In the genomic region with DNA sequence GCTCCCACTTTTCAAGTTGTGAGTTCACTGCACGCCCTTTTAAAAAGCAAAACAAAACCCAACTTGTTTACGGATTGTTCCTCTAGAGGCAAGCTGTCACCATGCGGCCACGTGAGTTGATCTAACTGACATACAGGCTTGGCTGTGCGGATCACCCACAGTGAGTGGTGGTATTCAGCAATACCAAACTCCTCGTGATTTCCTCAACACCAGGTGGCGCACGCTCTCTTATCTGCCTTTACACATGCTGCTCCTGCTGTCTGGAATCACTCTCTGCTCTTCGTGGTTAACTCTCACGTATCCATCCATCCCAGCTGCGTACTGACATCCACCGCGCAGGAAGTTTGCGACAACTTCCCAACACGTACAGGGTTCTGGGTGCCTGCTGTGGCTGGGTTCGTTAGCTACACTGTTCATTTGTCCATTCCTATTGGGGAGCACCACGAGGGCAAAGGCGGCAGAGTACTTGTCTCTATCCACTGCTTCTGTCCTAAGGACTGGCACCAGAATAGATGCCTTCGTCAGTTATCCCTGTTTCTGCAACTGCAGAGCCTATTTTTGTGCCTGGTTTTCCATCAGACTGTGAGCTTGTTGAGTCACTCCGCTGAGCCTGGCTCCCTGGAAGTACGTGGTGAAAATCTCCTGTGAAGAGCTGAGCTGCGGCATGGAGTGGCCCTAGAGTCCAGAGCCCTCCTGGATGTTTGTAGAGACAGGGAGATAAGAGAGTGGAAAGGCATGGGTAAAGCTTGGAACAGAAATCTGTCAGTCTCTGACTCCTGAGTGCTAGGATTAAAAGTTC, we compare ENCODE assay signal across 8 mouse cellular contexts. TPM values are rescaled to one million over a fixed set of nuclear protein-coding genes. Genes with fewer than 3 reads are reported as not detected.
DNase-seq lines count a peak whose midpoint lies in the region; ATAC-seq and TF ChIP-seq lines count a peak whose summit lies in the region.

No protein-coding gene starts in this region.

- POLR2A ChIA-PET in Patski (lab: Charles Lee), result interaction anchor here (0.7 kb wide), 1 partner anchor 11 kb away, joined by 3 read pairs; no protein-coding TSS in a partner anchor

- no peaks in the 10 kb centered on the region for H3K9me3 ChIP-seq in hindbrain, embryonic 12.5 days (replicated peaks)
- no peaks in the 10 kb centered on the region for H3K9me3 ChIP-seq in lung, postnatal 0 days (ENCODE audit: low read length)

- TF ChIP-seq CTCF in Patski (IDR thresholded peaks at IDR 0.05), result peak; percentile 81
- peak; percentile 97 for TF ChIP-seq CTCF in lung, postnatal 0 days (IDR thresholded peaks at IDR 0.05)

- peak; percentile 19 for DNase-seq in Patski (ENCODE audit: low read depth, low spot score)
- DNase-seq in cerebellum, postnatal 14 days, result peak; percentile 95 to 98
- peak; percentile 78 to 89 for DNase-seq in frontal cortex, postnatal 14 days (ENCODE audit: low spot score in 2 of 2)
- DNase-seq in layer of hippocampus, postnatal 10 days (ENCODE audit: low spot score in 2 of 2), result peak; percentile 89 to 91
- peak; percentile 92 for DNase-seq in lung, postnatal 0 days (ENCODE audit: low spot score)
- DNase-seq in ovary, postnatal 14 days (ENCODE audit: low spot score), result peak; percentile 69
- DNase-seq in thymus, postnatal 10 days (ENCODE audit: low spot score in 2 of 2), result peak; percentile 77 to 87

- in situ Hi-C loops in Patski (cut with MboI; ENCODE audit: low pct_unique_long_range_greater_than_20kb), result loop anchor here (10.0 to 25.0 kb wide), 2 partner anchors 238 to 546 kb away; no protein-coding TSS in a partner anchor

- WGBS in hindbrain, embryonic 12.5 days, result 24% methylated on average over 22 of the region's 22 CpGs
- WGBS in lung, postnatal 0 days, result 11% methylated on average over 22 of the region's 22 CpGs

- no peak for TF ChIP-seq EP300 in lung, postnatal 0 days (IDR thresholded peaks at IDR 0.05)

- H3K27me3 ChIP-seq in Patski, result no peaks in the 10 kb centered on the region
- no peaks in the 10 kb centered on the region for H3K27me3 ChIP-seq in hindbrain, embryonic 12.5 days
- H3K27me3 ChIP-seq in lung, postnatal 0 days (replicated peaks; ENCODE audit: insufficient read depth, low read length), result no peaks in the 10 kb centered on the region

- H3K4me3 ChIP-seq in hindbrain, embryonic 12.5 days, result no peak overlapping the region
- H3K4me3 ChIP-seq in lung, postnatal 0 days (ENCODE audit: low read depth, low read length), result no peak overlapping the region

- H3K4me2 ChIP-seq in hindbrain, embryonic 12.5 days (replicated peaks), result peak overlapping the region; percentile 35
- peak overlapping the region; percentile 40 for H3K4me2 ChIP-seq in lung, postnatal 0 days (replicated peaks; ENCODE audit: low read depth, low read length)

- peak; percentile 95 for ATAC-seq in Patski
- ATAC-seq in hindbrain, embryonic 12.5 days (ENCODE audit: low FRiP score), result peak; percentile 86
- ATAC-seq in lung, postnatal 0 days, result peak; percentile 93

- 0 out of 2 replicates have a peak overlapping the region, but pooled peaks have one; percentile 1 for H3K9ac ChIP-seq in hindbrain, embryonic 12.5 days
- H3K9ac ChIP-seq in lung, postnatal 0 days (replicated peaks; ENCODE audit: low read depth), result no peak overlapping the region

- CTCF ChIA-PET in Patski (lab: Charles Lee), result interaction anchor here (1.0 to 1.5 kb wide), 3 partner anchors 12 to 235 kb away, joined by 3 to 5 read pairs (median 3); no protein-coding TSS in a partner anchor

- H3K4me1 ChIP-seq in hindbrain, embryonic 12.5 days, result no peaks in the 10 kb centered on the region
- no peaks in the 10 kb centered on the region; the same call in 1 of the 2 replicates for H3K4me1 ChIP-seq in lung, postnatal 0 days (ENCODE audit: insufficient read depth, low read depth, low read length)

- H3K36me3 ChIP-seq in hindbrain, embryonic 12.5 days, result no peaks in the 10 kb centered on the region
- no peaks in the 10 kb centered on the region for H3K36me3 ChIP-seq in lung, postnatal 0 days (ENCODE audit: insufficient read depth, low read length)

- no peak overlapping the region for H3K27ac ChIP-seq in hindbrain, embryonic 12.5 days
- H3K27ac ChIP-seq in lung, postnatal 0 days (ENCODE audit: low read length), result no peak overlapping the region

RNA-seq across cellular contexts. Expression of a gene that starts 23.8 kb away (rescaled TPM):
- polyA plus RNA-seq in Patski (2021), result 0.13 TPM
- 6.1 and 7.6 TPM in 2 replicates for polyA plus RNA-seq in hindbrain, embryonic 12.5 days (2016; fragmentation: Nextera tagmentation; extraction: Ambion mirVana)
- total RNA-seq in layer of hippocampus, postnatal 10 days (2021), result 1 to 10 TPM; 5.6 to 6.1 TPM
- 2.4 and 3.4 TPM in 2 replicates for polyA plus RNA-seq in lung, postnatal 0 days (2015; fragmentation: Nextera tagmentation; extraction: Ambion mirVana)

RNA-seq across cellular contexts. Expression of a gene that starts 29.3 kb away (rescaled TPM):
- 22.4 TPM for polyA plus RNA-seq in Patski (2021)
- polyA plus RNA-seq in hindbrain, embryonic 12.5 days (2016; fragmentation: Nextera tagmentation; extraction: Ambion mirVana), result 49.0 and 50.1 TPM in 2 replicates
- 10 to 100 TPM; 41.8 to 42.0 TPM for total RNA-seq in layer of hippocampus, postnatal 10 days (2021)
- 20.9 and 25.6 TPM in 2 replicates for polyA plus RNA-seq in lung, postnatal 0 days (2015; fragmentation: Nextera tagmentation; extraction: Ambion mirVana)

RNA-seq across cellular contexts. Expression of a gene that starts 37.0 kb away (rescaled TPM):
- 17.4 TPM for polyA plus RNA-seq in Patski (2021)
- 247 and 255 TPM in 2 replicates for polyA plus RNA-seq in hindbrain, embryonic 12.5 days (2016; fragmentation: Nextera tagmentation; extraction: Ambion mirVana)
- 10 to 100 TPM; 80.4 to 84.4 TPM for total RNA-seq in layer of hippocampus, postnatal 10 days (2021)
- polyA plus RNA-seq in lung, postnatal 0 days (2015; fragmentation: Nextera tagmentation; extraction: Ambion mirVana), result 45.7 and 46.5 TPM in 2 replicates

RNA-seq across cellular contexts. Expression of a gene that starts 43.6 kb away (rescaled TPM):
- 23.7 TPM for polyA plus RNA-seq in Patski (2021)
- 31.0 and 31.2 TPM in 2 replicates for polyA plus RNA-seq in hindbrain, embryonic 12.5 days (2016; fragmentation: Nextera tagmentation; extraction: Ambion mirVana)
- total RNA-seq in layer of hippocampus, postnatal 10 days (2021), result 10 to 100 TPM; 13.4 to 18.8 TPM
- polyA plus RNA-seq in lung, postnatal 0 days (2015; fragmentation: Nextera tagmentation; extraction: Ambion mirVana), result 26.0 and 26.9 TPM in 2 replicates

Comparison
In these comparisons a context has a peak if more than half of its experiments do, and no peak if none do; other contexts are left out.
1. DNase-seq: peak in every context shown above with its lines; median percentile 96 in cerebellum, postnatal 14 days; 92 in lung, postnatal 0 days; 90 in layer of hippocampus, postnatal 10 days; 84 in frontal cortex, postnatal 14 days; 82 in thymus, postnatal 10 days; 69 in ovary, postnatal 14 days; 19 in Patski.